Mouse (Mus musculus): ENCODE measurements around the gene Tet1. TPM values are rescaled to one million over a fixed set of nuclear protein-coding genes. Genes with fewer than 3 reads are reported as not detected.

The Tet1 gene
- polyA plus RNA-seq, 1 experiment from 2014 or later = 22.7 TPM

DNA sequence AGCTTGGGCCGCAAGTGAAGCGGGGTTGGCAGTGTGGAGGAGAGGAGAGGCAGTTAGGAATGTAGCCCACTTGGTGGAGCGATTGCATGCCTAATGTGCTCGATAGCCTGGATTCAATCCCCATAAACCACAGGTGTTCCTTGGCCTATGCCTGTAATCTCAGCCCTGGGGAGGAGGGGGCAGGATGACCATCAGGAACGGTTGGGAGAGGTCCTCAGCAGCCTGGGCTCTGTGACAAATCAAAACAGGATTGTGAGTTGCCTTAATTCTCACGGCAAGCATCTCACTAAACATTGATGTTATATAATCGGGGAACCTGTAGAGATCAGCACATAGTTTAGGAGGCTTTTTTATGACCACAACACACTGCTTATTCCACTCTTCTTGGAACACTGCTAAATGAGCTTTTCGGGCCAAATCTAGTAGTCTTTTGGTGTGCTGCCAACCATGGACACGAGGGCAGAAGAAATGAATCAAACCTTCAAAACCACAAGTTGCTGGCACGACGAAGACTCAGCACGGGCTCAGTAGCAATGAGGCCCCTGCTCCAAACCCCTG, 61.6 kb downstream of the Tet1 start:
- Histone ChIP-seq H3K27ac (ENCODE audit: low read length) (0 out of 2 replicates have a peak overlapping the region, but pooled peaks have one; percentile 8), H3K4me2 (ENCODE audit: low read depth, low read length) (no peak overlapping the region), H3K36me3 (ENCODE audit: control insufficient read depth, insufficient read depth) (no peaks in the 10 kb centered on the region), H3K9me3 (replicated peaks; ENCODE audit: control insufficient read depth, low read length) (no peaks in the 10 kb centered on the region), H3K27me3 (ENCODE audit: control insufficient read depth, insufficient read depth, low read length) (no peaks in the 10 kb centered on the region), H3K9ac (ENCODE audit: low read length) (no peak overlapping the region), H3K4me3 (ENCODE audit: low read length) (no peak overlapping the region), H3K4me1 (ENCODE audit: control insufficient read depth, insufficient read depth, low read length) (peaks cover 20% of the 10 kb centered on the region)
- no peak for ATAC-seq (replicated peaks; ENCODE audit: extremely low read depth, insufficient read depth, low FRiP score)
- 62% methylated on average over 12 of the region's 12 CpGs for WGBS

DNA sequence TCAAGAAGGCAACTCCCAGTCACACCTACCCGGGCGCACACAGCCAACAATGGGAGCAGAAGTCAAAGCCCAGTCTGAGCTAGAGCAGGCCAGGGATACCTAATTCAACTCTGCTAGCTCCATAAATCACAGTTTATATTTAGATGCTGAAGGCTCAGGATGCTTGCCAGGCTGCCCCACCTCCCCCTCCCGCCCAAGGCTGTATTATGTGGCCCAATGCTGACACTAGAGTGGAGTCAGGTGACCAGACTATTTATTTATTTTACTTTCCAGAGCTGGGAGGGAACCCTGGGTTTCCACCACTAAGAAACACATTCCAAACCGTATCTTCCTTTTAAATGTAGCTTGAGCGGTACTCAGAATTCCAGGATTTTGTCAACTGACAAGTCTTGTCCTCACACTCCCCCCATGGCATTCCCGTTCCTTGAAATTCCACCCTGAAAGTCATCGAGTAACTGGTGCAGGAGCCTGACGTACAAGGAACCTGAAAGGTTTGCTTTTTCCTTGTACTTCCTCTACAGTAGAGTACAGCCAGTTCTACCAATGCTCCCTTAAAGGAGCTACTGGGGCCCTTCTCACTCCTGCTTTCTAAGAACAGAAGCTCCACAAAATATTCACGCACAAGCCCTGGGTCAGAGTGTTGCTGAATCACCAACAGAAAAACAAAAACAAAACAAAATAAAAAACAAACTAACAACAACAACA, 64.9 kb downstream of the Tet1 start:
- peak overlapping the region; percentile 49 for H3K4me2 ChIP-seq (ENCODE audit: low read depth, low read length)

DNA sequence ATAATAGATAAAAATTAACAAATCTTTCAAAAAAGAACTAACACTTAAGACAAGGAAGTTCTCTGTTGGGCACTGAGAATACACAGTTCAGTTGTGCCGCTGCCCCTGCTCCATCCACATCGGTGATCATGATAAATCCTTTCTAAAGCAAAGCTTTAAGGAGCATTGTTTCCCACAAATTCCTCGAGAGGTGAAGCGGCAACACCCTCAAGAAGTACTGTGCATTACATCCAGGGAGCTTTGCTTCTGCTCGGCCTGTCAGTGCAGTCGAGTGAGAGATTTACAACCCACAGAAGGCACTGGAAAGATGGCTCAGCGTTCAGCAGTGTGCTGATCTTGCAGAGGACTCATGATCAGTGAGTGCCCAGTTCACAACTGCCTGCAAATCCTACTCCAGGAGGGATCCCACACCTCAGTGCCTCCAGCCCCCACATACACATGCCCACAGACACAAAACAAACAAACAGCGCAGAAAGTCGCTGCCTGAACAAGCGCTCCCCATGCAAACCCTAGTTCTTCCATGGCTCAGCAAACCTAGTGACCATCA, 66.8 kb downstream of the Tet1 start:
- no peaks in the 10 kb centered on the region for H3K27me3 ChIP-seq (ENCODE audit: control insufficient read depth, insufficient read depth, low read length)
- no peak overlapping the region for H3K4me3 ChIP-seq (ENCODE audit: low read length)
- WGBS = 80% methylated on average over 10 of the region's 10 CpGs
- peaks cover 14% of the 10 kb centered on the region for H3K4me1 ChIP-seq (ENCODE audit: control insufficient read depth, insufficient read depth, low read length)
- no peak overlapping the region for H3K4me2 ChIP-seq (ENCODE audit: low read depth, low read length)
- no peak overlapping the region for H3K27ac ChIP-seq (ENCODE audit: low read length)
- ATAC-seq (replicated peaks; ENCODE audit: extremely low read depth, insufficient read depth, low FRiP score) = no peak
- no peak overlapping the region for H3K9ac ChIP-seq (ENCODE audit: low read length)
- no peaks in the 10 kb centered on the region for H3K9me3 ChIP-seq (replicated peaks; ENCODE audit: control insufficient read depth, low read length)
- H3K36me3 ChIP-seq (ENCODE audit: control insufficient read depth, insufficient read depth) = peaks cover 29% of the 10 kb centered on the region

More for the DNA sequence above, 64.9 kb downstream of the Tet1 start:
- 20% methylated on average over 9 of the region's 9 CpGs for WGBS
- peaks cover 20% of the 10 kb centered on the region for H3K4me1 ChIP-seq (ENCODE audit: control insufficient read depth, insufficient read depth, low read length)
- H3K9ac ChIP-seq (ENCODE audit: low read length) = peak overlapping the region; percentile 42; the same call in 1 of the 2 replicates
- no peaks in the 10 kb centered on the region for H3K9me3 ChIP-seq (replicated peaks; ENCODE audit: control insufficient read depth, low read length)
- H3K27me3 ChIP-seq (ENCODE audit: control insufficient read depth, insufficient read depth, low read length) = no peaks in the 10 kb centered on the region
- H3K4me3 ChIP-seq (ENCODE audit: low read length) = peak overlapping the region; percentile 28
- H3K36me3 ChIP-seq (ENCODE audit: control insufficient read depth, insufficient read depth) = peaks cover 14% of the 10 kb centered on the region
- H3K27ac ChIP-seq (ENCODE audit: low read length) = peak overlapping the region; percentile 93
- ATAC-seq (replicated peaks; ENCODE audit: extremely low read depth, insufficient read depth, low FRiP score) = peak; percentile 95

DNA sequence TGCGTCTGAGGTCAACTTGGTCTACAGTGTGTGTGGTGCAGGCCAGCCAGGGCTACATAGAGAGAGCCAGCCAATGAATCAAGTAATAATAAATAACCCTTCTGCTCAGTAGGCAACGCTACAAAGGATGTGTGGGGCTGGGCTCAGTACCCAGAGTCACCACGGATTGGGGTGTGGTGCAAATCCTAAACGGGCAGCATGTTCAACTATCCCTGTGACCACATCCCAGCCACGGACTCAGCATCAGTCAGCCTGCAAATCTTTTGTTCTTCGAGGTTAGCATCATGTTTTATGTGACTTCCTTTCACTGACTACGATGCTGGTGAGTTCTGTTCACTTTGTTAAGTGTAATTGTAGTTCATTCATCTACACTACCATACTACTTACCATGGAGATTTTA, 68.1 kb downstream of the Tet1 start:
- H3K4me1 ChIP-seq (ENCODE audit: control insufficient read depth, insufficient read depth, low read length) = peaks cover 13% of the 10 kb centered on the region
- no peak overlapping the region for H3K27ac ChIP-seq (ENCODE audit: low read length)
- H3K9ac ChIP-seq (ENCODE audit: low read length) = no peak overlapping the region
- no peak overlapping the region for H3K4me2 ChIP-seq (ENCODE audit: low read depth, low read length)
- H3K4me3 ChIP-seq (ENCODE audit: low read length) = no peak overlapping the region
- peaks cover 31% of the 10 kb centered on the region for H3K36me3 ChIP-seq (ENCODE audit: control insufficient read depth, insufficient read depth)
- H3K9me3 ChIP-seq (replicated peaks; ENCODE audit: control insufficient read depth, low read length) = no peaks in the 10 kb centered on the region
- no peaks in the 10 kb centered on the region for H3K27me3 ChIP-seq (ENCODE audit: control insufficient read depth, insufficient read depth, low read length)
- ATAC-seq (replicated peaks; ENCODE audit: extremely low read depth, insufficient read depth, low FRiP score) = no peak
- WGBS = 87% methylated on average over 7 of the region's 7 CpGs

DNA sequence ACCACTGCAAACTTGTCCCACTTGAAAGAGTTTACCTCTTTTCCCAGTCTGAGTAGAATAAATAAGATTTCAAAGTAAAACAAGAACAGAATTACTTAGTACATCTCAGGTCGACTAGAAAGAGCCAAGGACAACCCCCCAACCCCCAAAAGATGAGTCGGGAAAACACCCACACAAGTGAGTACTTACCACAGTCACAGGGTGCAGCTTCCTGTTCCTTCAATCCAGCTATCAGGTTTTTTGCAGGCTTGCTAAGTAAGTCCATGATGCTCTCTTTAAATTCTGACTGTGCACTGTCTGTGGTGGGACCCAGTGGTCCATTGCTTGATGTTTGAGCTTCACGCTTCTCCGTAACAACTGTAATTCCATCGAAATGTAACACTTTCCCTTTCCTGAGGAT, 70.8 kb downstream of the Tet1 start:
- H3K36me3 ChIP-seq (ENCODE audit: control insufficient read depth, insufficient read depth) = peaks cover 31% of the 10 kb centered on the region
- no peak overlapping the region for H3K27ac ChIP-seq (ENCODE audit: low read length)
- WGBS = 82% methylated on average over 5 of the region's 5 CpGs
- H3K27me3 ChIP-seq (ENCODE audit: control insufficient read depth, insufficient read depth, low read length) = no peaks in the 10 kb centered on the region
- H3K9me3 ChIP-seq (replicated peaks; ENCODE audit: control insufficient read depth, low read length) = no peaks in the 10 kb centered on the region
- ATAC-seq (replicated peaks; ENCODE audit: extremely low read depth, insufficient read depth, low FRiP score) = no peak
- H3K4me1 ChIP-seq (ENCODE audit: control insufficient read depth, insufficient read depth, low read length) = peaks cover 3% of the 10 kb centered on the region
- no peak overlapping the region for H3K9ac ChIP-seq (ENCODE audit: low read length)
- no peak overlapping the region for H3K4me2 ChIP-seq (ENCODE audit: low read depth, low read length)
- no peak overlapping the region for H3K4me3 ChIP-seq (ENCODE audit: low read length)

DNA sequence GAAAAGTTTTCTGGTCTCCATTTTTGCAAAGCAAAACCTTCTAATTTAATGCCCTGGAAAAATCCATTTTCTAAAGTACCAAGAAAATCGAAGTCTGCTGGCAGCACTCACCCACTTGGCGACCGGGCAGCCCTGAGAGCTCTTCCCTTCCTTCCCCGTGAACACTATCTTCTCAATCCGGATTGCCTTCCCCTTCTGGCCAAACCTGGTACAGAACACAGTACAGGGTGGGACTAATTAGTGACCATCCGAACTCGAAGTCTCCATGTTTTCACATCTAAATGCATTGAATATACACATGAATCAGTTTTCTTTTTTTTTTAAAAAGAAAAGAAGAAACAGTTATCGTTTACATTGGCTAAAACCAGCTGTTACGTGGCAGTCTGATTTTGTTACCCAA, 76.0 kb downstream of the Tet1 start:
- Histone ChIP-seq H3K27me3 (ENCODE audit: control insufficient read depth, insufficient read depth, low read length) (no peaks in the 10 kb centered on the region), H3K27ac (ENCODE audit: low read length) (no peak overlapping the region), H3K4me2 (ENCODE audit: low read depth, low read length) (no peak overlapping the region), H3K4me3 (ENCODE audit: low read length) (no peak overlapping the region), H3K4me1 (ENCODE audit: control insufficient read depth, insufficient read depth, low read length) (peaks cover 8% of the 10 kb centered on the region), H3K36me3 (ENCODE audit: control insufficient read depth, insufficient read depth) (peaks cover 6% of the 10 kb centered on the region; the same call in 1 of the 2 replicates), H3K9me3 (replicated peaks; ENCODE audit: control insufficient read depth, low read length) (no peaks in the 10 kb centered on the region), H3K9ac (ENCODE audit: low read length) (no peak overlapping the region)
- no peak for ATAC-seq (replicated peaks; ENCODE audit: extremely low read depth, insufficient read depth, low FRiP score)
- whole genome bisulfite sequencing = 82% methylated on average over 9 of the region's 9 CpGs

DNA sequence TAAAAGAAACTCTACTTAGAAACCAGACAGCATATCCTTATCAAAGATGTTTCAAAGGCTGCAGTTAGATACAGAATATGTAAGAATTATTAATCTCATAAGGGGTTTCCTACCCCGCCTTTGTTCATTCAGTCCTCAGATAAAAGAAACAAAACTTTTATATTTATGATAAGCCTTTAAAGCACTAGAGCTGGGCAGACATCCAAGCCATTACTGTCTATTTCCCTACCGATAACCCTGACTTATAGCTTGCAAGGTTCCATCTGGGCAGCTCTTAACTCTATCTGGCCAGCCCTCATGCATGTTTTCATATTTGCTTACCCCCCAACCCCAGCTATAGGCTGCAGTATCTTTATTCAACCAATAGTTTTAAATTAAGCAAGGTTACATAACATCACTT, 77.2 kb downstream of the Tet1 start:
- H3K27ac ChIP-seq (ENCODE audit: low read length) = no peak overlapping the region
- no peak for ATAC-seq (replicated peaks; ENCODE audit: extremely low read depth, insufficient read depth, low FRiP score)
- 31% methylated on average over 2 of the region's 2 CpGs for WGBS
- H3K9ac ChIP-seq (ENCODE audit: low read length) = no peak overlapping the region
- H3K36me3 ChIP-seq (ENCODE audit: control insufficient read depth, insufficient read depth) = no peaks in the 10 kb centered on the region; the same call in 1 of the 2 replicates
- no peaks in the 10 kb centered on the region for H3K27me3 ChIP-seq (ENCODE audit: control insufficient read depth, insufficient read depth, low read length)
- no peak overlapping the region for H3K4me3 ChIP-seq (ENCODE audit: low read length)
- H3K4me1 ChIP-seq (ENCODE audit: control insufficient read depth, insufficient read depth, low read length) = peaks cover 8% of the 10 kb centered on the region
- no peak overlapping the region for H3K4me2 ChIP-seq (ENCODE audit: low read depth, low read length)
- H3K9me3 ChIP-seq (replicated peaks; ENCODE audit: control insufficient read depth, low read length) = no peaks in the 10 kb centered on the region

DNA sequence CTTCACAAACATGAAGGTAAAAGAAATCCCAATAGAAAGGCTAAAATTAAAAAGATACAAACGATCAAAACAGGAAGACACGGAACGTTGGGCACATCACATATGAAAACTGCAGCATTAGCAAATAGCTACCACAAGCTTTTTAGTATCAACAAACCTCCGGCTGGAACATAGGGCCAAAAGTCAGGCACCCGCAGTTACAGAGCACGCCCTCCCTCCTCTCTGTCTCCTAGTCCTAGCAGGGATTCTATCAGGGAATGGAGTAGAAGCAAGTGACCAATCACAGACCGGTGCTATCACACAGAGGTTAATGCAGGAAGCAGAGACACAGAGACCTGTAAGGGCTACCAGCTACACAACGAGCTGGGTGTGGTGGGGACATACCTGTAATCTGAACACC, 84.3 kb downstream of the Tet1 start:
- no peaks in the 10 kb centered on the region for H3K27me3 ChIP-seq (ENCODE audit: control insufficient read depth, insufficient read depth, low read length)
- no peak overlapping the region for H3K9ac ChIP-seq (ENCODE audit: low read length)
- no peak overlapping the region for H3K27ac ChIP-seq (ENCODE audit: low read length)
- H3K36me3 ChIP-seq (ENCODE audit: control insufficient read depth, insufficient read depth) = peaks cover 10% of the 10 kb centered on the region
- H3K4me3 ChIP-seq (ENCODE audit: low read length) = no peak overlapping the region
- H3K4me1 ChIP-seq (ENCODE audit: control insufficient read depth, insufficient read depth, low read length) = no peaks in the 10 kb centered on the region
- no peak for ATAC-seq (replicated peaks; ENCODE audit: extremely low read depth, insufficient read depth, low FRiP score)
- no peak overlapping the region for H3K4me2 ChIP-seq (ENCODE audit: low read depth, low read length)
- H3K9me3 ChIP-seq (replicated peaks; ENCODE audit: control insufficient read depth, low read length) = no peaks in the 10 kb centered on the region
- WGBS = 86% methylated on average over 8 of the region's 8 CpGs

DNA sequence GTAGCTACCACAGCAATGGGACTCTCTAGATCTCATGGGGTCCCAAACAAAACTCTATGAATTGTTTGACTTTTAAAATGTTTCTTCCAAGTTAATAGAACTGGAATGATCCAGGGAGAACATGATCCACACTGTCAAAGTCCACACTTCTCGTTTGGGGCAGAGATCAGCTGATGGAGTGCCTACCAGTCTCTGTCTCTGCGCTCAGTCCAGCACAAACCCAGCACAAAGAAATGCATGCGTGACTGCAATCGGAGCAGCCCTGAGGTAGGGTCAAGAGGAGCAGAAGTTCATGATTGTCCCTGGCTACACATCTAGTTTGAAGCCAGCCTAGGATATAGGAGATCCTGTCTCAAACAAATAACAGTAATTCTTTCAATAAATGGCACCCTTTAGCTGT, 85.4 kb downstream of the Tet1 start:
- Histone ChIP-seq H3K4me3 (ENCODE audit: low read length) (no peak overlapping the region), H3K27me3 (ENCODE audit: control insufficient read depth, insufficient read depth, low read length) (no peaks in the 10 kb centered on the region), H3K36me3 (ENCODE audit: control insufficient read depth, insufficient read depth) (peaks cover 20% of the 10 kb centered on the region), H3K9me3 (replicated peaks; ENCODE audit: control insufficient read depth, low read length) (no peaks in the 10 kb centered on the region), H3K4me2 (ENCODE audit: low read depth, low read length) (no peak overlapping the region), H3K27ac (ENCODE audit: low read length) (no peak overlapping the region), H3K4me1 (ENCODE audit: control insufficient read depth, insufficient read depth, low read length) (no peaks in the 10 kb centered on the region), H3K9ac (ENCODE audit: low read length) (no peak overlapping the region)
- no peak for ATAC-seq (replicated peaks; ENCODE audit: extremely low read depth, insufficient read depth, low FRiP score)
- WGBS = 82% methylated on average over 4 of the region's 4 CpGs
